Mouse (Mus musculus) embryonic facial prominence, embryonic 10.5 days (tissue): ENCODE results near the gene Mas1. TPM values are rescaled to one million over a fixed set of nuclear protein-coding genes. Genes with fewer than 3 reads are reported as not detected.

ENCODE experiments used
- DNase-seq: peaks from one replicate; pipeline ENCODE4 v3.0.0-alpha.2; 2017; ENCODE audit warnings: low spot score
- H3K27ac ChIP-seq: fragments of 300-500 bp; sonication (generic); replicated peaks from 2 replicates; pipeline ENCODE4 v1.5.1; 2016; ENCODE audit warnings: mild to moderate bottlenecking
- H3K27me3 ChIP-seq: fragments of 300-500 bp; sonication (generic); replicated peaks from 2 replicates; pipeline ENCODE4 v1.6.1; 2016; ENCODE audit warnings: low read depth, mild to moderate bottlenecking; ENCODE audit not compliant: poor library complexity, severe bottlenecking
- H3K36me3 ChIP-seq: fragments of 300-500 bp; sonication (generic); replicated peaks from 2 replicates; pipeline ENCODE4 v1.6.1; 2016; ENCODE audit warnings: mild to moderate bottlenecking, moderate library complexity
- H3K4me1 ChIP-seq: fragments of 300-500 bp; sonication (generic); 2 replicates; pipeline ENCODE4 v1.6.1; 2016
- H3K4me3 ChIP-seq: fragments of 300-500 bp; sonication (generic); 2 replicates; pipeline ENCODE4 v1.5.1; 2016; ENCODE audit warnings: mild to moderate bottlenecking, moderate library complexity
- H3K9me3 ChIP-seq: fragments of 300-500 bp; sonication (generic); 2 replicates; pipeline ENCODE4 v1.6.1; 2016; ENCODE audit warnings: mild to moderate bottlenecking
- WGBS: fragments of 180-500 bp; shearing (Covaris S2); methylation state at CpG from one replicate; pipeline ENCODE4 v1.1.7; 2016; 5-methylcytosine and 5-hydroxymethylcytosine counted together
- polyA plus RNA-seq: library from polyadenylated mRNA; unstranded; fragments of >200 nt; fragmentation: Nextera tagmentation; extraction: Ambion mirVana; gene quantifications from 2 replicates; pipeline ENCODE4 v1.2.1, GENCODE M21; 2016

Mas1 gene
- 0.44 and 0.72 TPM in 2 replicates for polyA plus RNA-seq

GRCm38 (mm10) chr17:12868043-12868442 lies at the start of gene Mas1:
Gene Mas1 (minus strand): TSS chr17:12868143.
- Histone ChIP-seq H3K4me1 (peaks cover 47% of the 10 kb centered on the region), H3K4me3 (no peak within 1 kb of the TSS), H3K27me3 (peaks cover 13% of the 10 kb centered on the region; the same call in 1 of the 2 replicates), H3K36me3 (no peaks in the 10 kb centered on the region), H3K9me3 (no peaks in the 10 kb centered on the region), H3K27ac (0 out of 2 replicates have a peak within 1 kb of the TSS, but pooled peaks have one; percentile 44)
- DNase-seq, result no peak
- 53% methylated on average over 2 of the region's 2 CpGs for WGBS

DNA sequence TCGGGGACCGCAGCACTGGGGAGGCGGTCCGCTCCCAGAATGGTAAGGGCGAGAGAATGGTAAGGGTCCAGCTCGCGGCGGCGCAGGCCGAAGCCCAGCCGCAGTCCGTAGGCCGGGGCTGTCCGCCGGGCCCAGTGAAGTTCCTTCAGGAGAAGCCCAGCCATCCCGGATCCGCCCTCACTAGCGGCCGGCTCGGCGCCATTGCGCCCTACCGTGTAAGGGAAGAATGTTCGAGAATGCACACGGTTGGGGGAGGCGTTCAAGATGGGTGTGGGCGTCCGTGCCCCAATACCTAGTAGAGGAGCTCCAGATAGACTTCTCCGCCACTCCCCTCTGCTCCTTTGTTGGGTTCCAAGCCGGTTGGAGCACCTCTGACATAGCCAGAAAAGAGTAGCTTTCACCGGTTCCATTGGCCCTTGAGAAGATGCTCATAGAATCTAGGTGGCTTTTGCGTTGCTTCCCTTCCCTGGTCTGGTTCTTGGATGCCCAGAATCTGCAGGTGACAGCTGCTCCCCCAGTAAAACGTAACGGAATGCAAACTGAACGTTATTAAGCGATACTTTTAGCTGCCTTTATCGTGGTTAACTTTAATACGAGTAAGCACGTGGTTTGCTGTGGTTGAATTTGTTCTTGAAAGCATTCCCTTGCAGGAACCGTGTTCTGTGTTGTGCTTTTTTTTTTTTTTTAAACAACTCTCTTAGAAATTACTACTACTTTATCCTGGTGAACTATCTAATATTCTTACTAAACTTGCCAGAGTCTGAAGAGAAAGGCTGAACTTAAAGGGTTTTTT lies 48.8 kb upstream of the Mas1 start:
- H3K27me3 ChIP-seq, result no peaks in the 10 kb centered on the region
- peak overlapping the region; percentile 98 for H3K27ac ChIP-seq
- H3K36me3 ChIP-seq, result peaks cover 68% of the 10 kb centered on the region
- peaks cover 13% of the 10 kb centered on the region for H3K4me1 ChIP-seq
- under 1% methylated on average over 40 of the region's 40 CpGs for WGBS
- H3K9me3 ChIP-seq, result no peaks in the 10 kb centered on the region
- DNase-seq, result no peak
- peak overlapping the region; percentile 97 for H3K4me3 ChIP-seq

- Histone ChIP-seq H3K9me3 (no peaks in the 10 kb centered on the region), H3K27ac (peak within 1 kb of the TSS; percentile 98), H3K4me3 (peak within 1 kb of the TSS; percentile 97), H3K36me3 (peaks cover 68% of the 10 kb centered on the region), H3K27me3 (no peaks in the 10 kb centered on the region), H3K4me1 (peaks cover 13% of the 10 kb centered on the region)
- DNase-seq, result peak; percentile 99
- WGBS, result under 1% methylated on average over 56 of the region's 56 CpGs
These were observed 48.1 kb upstream of the Mas1 start, which contains the start of gene Mrpl18 for GRCm38 (mm10) chr17:12915881-12916583. Gene Mrpl18 (minus strand): TSS chr17:12916345.

DNA sequence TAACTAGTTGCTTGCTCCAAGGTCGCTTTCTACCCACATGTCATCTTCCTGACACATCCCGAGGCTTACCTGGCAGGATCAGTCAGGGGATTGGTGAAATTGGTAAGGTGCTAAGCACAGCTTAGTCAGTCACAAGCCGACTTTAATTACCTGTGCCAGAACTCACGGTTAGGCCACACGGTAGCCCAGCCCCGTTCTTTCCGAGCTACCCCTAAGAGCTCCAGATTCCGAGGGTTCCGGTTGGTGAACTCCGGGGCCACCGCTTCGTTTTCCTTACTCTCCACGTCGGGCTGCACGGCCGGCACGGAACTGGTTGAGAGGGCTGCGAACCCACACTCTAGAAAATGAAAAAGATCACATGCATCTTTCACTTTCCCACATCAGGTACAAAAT lies 47.5 kb upstream of the Mas1 start, which contains the start of gene Tcp1:
TSS of gene Tcp1 (plus strand) at position 214 of the 393 bp plus-strand sequence.
- H3K4me1 ChIP-seq, result peaks cover 13% of the 10 kb centered on the region
- DNase-seq, result no peak
- 1% methylated on average over 18 of the region's 18 CpGs for WGBS
- peak within 1 kb of the TSS; percentile 98 for H3K27ac ChIP-seq
- H3K27me3 ChIP-seq, result no peaks in the 10 kb centered on the region
- H3K9me3 ChIP-seq, result no peaks in the 10 kb centered on the region
- H3K36me3 ChIP-seq, result peaks cover 68% of the 10 kb centered on the region
- H3K4me3 ChIP-seq, result peak within 1 kb of the TSS; percentile 97

DNA sequence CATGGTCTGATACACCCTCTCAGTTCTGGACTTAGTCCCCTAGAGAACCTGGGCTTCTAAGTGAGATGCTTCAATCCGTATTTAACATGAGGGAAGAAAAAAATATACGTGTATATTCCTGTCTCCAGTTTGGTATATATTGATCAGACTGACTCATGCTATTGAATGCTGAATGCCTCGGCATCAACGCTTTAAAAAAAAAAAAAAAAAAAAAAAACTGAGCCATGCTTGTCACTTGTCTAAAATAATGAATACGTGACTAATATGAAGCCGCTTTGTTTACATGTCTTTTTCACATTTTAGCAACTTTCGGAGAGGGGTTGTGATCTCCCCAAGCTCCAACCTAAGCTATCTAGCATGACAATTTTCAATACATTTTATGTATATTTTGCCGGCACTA lies 42.4 kb upstream of the Mas1 start:
- peaks cover 56% of the 10 kb centered on the region for H3K36me3 ChIP-seq
- H3K4me1 ChIP-seq, result peaks cover 4% of the 10 kb centered on the region
- no peaks in the 10 kb centered on the region for H3K27me3 ChIP-seq
- H3K27ac ChIP-seq, result no peak overlapping the region
- 91% methylated on average over 8 of the region's 8 CpGs for WGBS
- H3K9me3 ChIP-seq, result no peaks in the 10 kb centered on the region
- DNase-seq, result no peak
- no peak overlapping the region for H3K4me3 ChIP-seq

- no peak for DNase-seq
- peaks cover 64% of the 10 kb centered on the region for H3K36me3 ChIP-seq
- no peak within 1 kb of the TSS for H3K4me3 ChIP-seq
- H3K9me3 ChIP-seq, result no peaks in the 10 kb centered on the region
- no peaks in the 10 kb centered on the region; the same call in 1 of the 2 replicates for H3K4me1 ChIP-seq
- 80% methylated on average over 35 of the region's 35 CpGs for WGBS
- no peak within 1 kb of the TSS for H3K27ac ChIP-seq
- no peaks in the 10 kb centered on the region for H3K27me3 ChIP-seq
These were observed 41.7 kb upstream of the Mas1 start, which contains the start of gene Pnldc1 for GRCm38 (mm10) chr17:12909361-12910280. Gene Pnldc1 (minus strand): TSS chr17:12910230.

- H3K36me3 ChIP-seq, result peaks cover 55% of the 10 kb centered on the region
- WGBS, result 94% methylated on average over 9 of the region's 9 CpGs
These were observed 38.5 kb upstream of the Mas1 start for GRCm38 (mm10) chr17:12906436-12906835.

DNA sequence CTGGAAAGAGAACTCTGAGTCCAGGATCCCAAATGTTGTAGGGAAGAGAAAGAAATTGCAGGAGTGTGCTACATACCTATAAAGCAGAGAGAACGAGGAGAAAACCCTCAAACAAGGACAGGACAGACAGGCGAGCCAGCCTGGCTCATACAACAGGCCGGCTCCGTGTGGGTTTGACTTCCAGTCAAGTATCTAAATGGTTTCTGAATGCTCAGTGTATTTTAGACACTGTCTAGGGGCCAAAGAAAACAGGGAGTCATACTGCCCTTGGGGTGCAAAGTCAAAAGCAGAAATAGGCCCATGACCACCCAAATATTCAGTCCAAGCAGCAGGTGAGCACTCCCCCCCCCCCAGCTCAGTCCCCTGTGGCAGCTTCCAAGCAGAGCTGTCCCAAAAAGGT lies 37.9 kb upstream of the Mas1 start:
- Histone ChIP-seq H3K4me3 (no peak overlapping the region), H3K27ac (no peak overlapping the region), H3K36me3 (peaks cover 55% of the 10 kb centered on the region), H3K4me1 (peaks cover 12% of the 10 kb centered on the region; the same call in 1 of the 2 replicates), H3K9me3 (no peaks in the 10 kb centered on the region), H3K27me3 (no peaks in the 10 kb centered on the region)
- DNase-seq, result no peak
- 91% methylated on average over 4 of the region's 4 CpGs for WGBS

More at GRCm38 (mm10) chr17:12906436-12906835, 38.5 kb upstream of the Mas1 start:
- H3K27ac ChIP-seq, result no peak overlapping the region
- no peak for DNase-seq
- H3K27me3 ChIP-seq, result no peaks in the 10 kb centered on the region
- no peak overlapping the region for H3K4me3 ChIP-seq
- H3K4me1 ChIP-seq, result peaks cover 12% of the 10 kb centered on the region; the same call in 1 of the 2 replicates
- H3K9me3 ChIP-seq, result no peaks in the 10 kb centered on the region

DNA sequence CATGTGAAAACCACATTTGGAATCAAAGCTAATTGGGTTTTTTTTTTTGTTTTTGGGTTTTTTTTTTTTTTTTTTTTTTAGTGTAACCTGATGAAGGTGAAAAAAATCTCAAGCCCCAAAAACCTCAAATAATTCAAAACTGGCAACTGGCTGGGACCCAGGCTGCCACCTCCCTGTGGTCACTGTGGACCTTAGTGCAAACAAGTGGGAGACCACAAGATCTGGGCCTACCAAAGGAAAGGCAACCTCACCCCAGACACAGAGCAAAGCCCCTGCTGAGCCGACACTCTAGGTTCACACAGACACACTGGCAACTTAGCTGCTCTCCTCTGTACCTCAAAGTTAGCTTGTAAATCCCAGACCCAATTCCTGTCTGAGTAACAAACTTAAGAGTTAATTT lies 36.4 kb upstream of the Mas1 start:
- Histone ChIP-seq H3K4me1 (peaks cover 12% of the 10 kb centered on the region; the same call in 1 of the 2 replicates), H3K27ac (no peak overlapping the region), H3K9me3 (no peaks in the 10 kb centered on the region), H3K4me3 (no peak overlapping the region), H3K36me3 (peaks cover 54% of the 10 kb centered on the region), H3K27me3 (no peaks in the 10 kb centered on the region)
- DNase-seq, result no peak
- WGBS, result 81% methylated on average over 1 of the region's 1 CpGs

DNA sequence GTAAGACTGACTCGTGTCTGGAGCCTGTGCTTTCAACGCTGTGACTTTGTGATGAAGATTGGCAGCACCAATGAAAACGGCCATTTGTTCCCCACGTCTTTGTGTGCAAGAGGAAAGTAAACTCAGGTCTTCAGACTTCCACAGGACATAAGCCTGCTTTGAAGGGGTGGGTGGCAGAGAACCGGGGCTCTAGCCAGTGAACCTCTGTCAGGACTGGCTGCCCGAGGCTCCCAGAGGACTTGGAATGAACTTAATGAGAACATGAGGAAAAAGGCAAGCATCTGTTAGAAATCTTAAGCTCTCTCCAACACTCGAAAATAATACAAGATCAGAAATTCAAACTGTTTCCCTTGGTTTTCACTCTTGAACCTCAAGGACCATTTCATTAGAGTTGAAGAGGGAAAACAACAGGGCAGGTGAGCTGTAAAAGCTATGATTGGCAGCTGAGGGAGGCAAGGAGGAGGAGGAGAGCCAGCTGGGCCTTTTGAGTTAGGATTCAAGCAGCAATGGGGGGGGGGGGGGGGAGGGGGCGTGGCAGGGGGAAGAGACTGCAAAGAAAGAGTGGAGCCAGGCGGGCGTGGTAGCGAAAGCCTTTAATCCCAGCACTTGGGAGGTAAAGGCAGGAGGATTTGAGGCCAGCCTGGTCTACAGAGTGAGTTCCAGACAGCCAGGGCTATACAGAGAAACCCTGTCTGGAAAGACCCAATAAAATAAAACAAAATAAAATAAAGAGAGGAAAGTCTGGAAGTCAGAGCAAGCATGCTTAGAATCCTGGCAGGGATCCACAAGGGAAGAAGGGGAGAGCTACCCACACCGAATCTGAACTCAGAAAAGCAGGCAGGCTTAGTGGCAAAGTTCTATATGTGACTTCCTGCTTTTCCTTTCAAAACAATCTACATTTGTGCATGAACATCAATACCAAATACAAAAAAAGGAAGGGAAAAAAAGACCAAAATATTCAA lies 35.7 kb upstream of the Mas1 start:
- H3K36me3 ChIP-seq, result peaks cover 58% of the 10 kb centered on the region
- no peaks in the 10 kb centered on the region for H3K9me3 ChIP-seq
- H3K27me3 ChIP-seq, result no peaks in the 10 kb centered on the region
- WGBS, result 55% methylated on average over 11 of the region's 12 CpGs
- peaks cover 12% of the 10 kb centered on the region; the same call in 1 of the 2 replicates for H3K4me1 ChIP-seq
- no peak overlapping the region for H3K4me3 ChIP-seq
- H3K27ac ChIP-seq, result peak overlapping the region; percentile 51; the same call in 1 of the 2 replicates
- peak; percentile 40 for DNase-seq

- H3K36me3 ChIP-seq, result peaks cover 58% of the 10 kb centered on the region
- WGBS, result 96% methylated on average over 6 of the region's 6 CpGs
- H3K4me3 ChIP-seq, result no peak overlapping the region
- H3K27me3 ChIP-seq, result no peaks in the 10 kb centered on the region
- H3K9me3 ChIP-seq, result no peaks in the 10 kb centered on the region
- DNase-seq, result no peak
- H3K27ac ChIP-seq, result no peak overlapping the region
- H3K4me1 ChIP-seq, result peaks cover 16% of the 10 kb centered on the region
These were observed 34.3 kb upstream of the Mas1 start for GRCm38 (mm10) chr17:12902291-12902690.
